Mouse (Mus musculus): ENCODE data around the gene Shank2. TPM values are rescaled to one million over a fixed set of nuclear protein-coding genes. Genes with fewer than 3 reads are reported as not detected.

The Shank2 gene
- total and polyA plus RNA-seq, 3 experiments, result 0.31 to 0.55 (median 0.41) TPM

- WGBS, result 49% methylated on average over 13 of the region's 13 CpGs
- no peak for DNase-seq
- H3K79me2 ChIP-seq (replicated peaks; ENCODE audit: control insufficient read depth, insufficient read depth, low read length), result no peaks in the 10 kb centered on the region
- no peaks in the 10 kb centered on the region for H3K27me3 ChIP-seq (ENCODE audit: control insufficient read depth, insufficient read depth, low read length)
- H3K36me3 ChIP-seq (ENCODE audit: control insufficient read depth, insufficient read depth, low read length), result no peaks in the 10 kb centered on the region
- no peaks in the 10 kb centered on the region for H3K4me1 ChIP-seq (ENCODE audit: control insufficient read depth, insufficient read depth, low read length)
- intact Hi-C loops (cut with DNase I), result no loop called here
- TF ChIP-seq EP300 (IDR thresholded peaks at IDR 0.05; ENCODE audit: insufficient read depth, low read depth, low read length) (no peak), CTCF (IDR thresholded peaks at IDR 0.05) (no peak), POLR2A (IDR thresholded peaks at IDR 0.05; ENCODE audit: insufficient read depth, low read depth, low read length) (no peak)
- H3K9ac ChIP-seq (ENCODE audit: low read depth, low read length), result no peak overlapping the region
- H3K27ac ChIP-seq, result no peak overlapping the region
- no peak overlapping the region for H3K4me3 ChIP-seq
These were observed 235.1 kb downstream of the Shank2 start for GRCm38 (mm10) chr7:144236802-144237201.

- no peak overlapping the region for H3K27ac ChIP-seq
- intact Hi-C loops (cut with DNase I), result no loop called here
- no peaks in the 10 kb centered on the region for H3K79me2 ChIP-seq (replicated peaks; ENCODE audit: control insufficient read depth, insufficient read depth, low read length)
- WGBS, result 46% methylated on average over 12 of the region's 12 CpGs
- TF ChIP-seq POLR2A (IDR thresholded peaks at IDR 0.05; ENCODE audit: insufficient read depth, low read depth, low read length), result no peak
- TF ChIP-seq CTCF (IDR thresholded peaks at IDR 0.05), result no peak
- TF ChIP-seq EP300 (IDR thresholded peaks at IDR 0.05; ENCODE audit: insufficient read depth, low read depth, low read length), result no peak
- H3K4me1 ChIP-seq (ENCODE audit: control insufficient read depth, insufficient read depth, low read length), result no peaks in the 10 kb centered on the region
- DNase-seq, result no peak
- H3K27me3 ChIP-seq (ENCODE audit: control insufficient read depth, insufficient read depth, low read length), result no peaks in the 10 kb centered on the region
- H3K4me3 ChIP-seq, result no peak overlapping the region
- H3K9ac ChIP-seq (ENCODE audit: low read depth, low read length), result no peak overlapping the region
- no peaks in the 10 kb centered on the region for H3K36me3 ChIP-seq (ENCODE audit: control insufficient read depth, insufficient read depth, low read length)
These were observed 236.7 kb downstream of the Shank2 start for GRCm38 (mm10) chr7:144238409-144238808.

- WGBS, result 59% methylated on average over 12 of the region's 12 CpGs
- H3K4me3 ChIP-seq, result no peak overlapping the region
- H3K4me1 ChIP-seq (ENCODE audit: control insufficient read depth, insufficient read depth, low read length), result no peaks in the 10 kb centered on the region
- no peaks in the 10 kb centered on the region for H3K79me2 ChIP-seq (replicated peaks; ENCODE audit: control insufficient read depth, insufficient read depth, low read length)
- no peaks in the 10 kb centered on the region for H3K36me3 ChIP-seq (ENCODE audit: control insufficient read depth, insufficient read depth, low read length)
- no peak for DNase-seq
- intact Hi-C loops (cut with DNase I), result no loop called here
- H3K27me3 ChIP-seq (ENCODE audit: control insufficient read depth, insufficient read depth, low read length), result no peaks in the 10 kb centered on the region
- no peak overlapping the region for H3K27ac ChIP-seq
- no peak for TF ChIP-seq CTCF (IDR thresholded peaks at IDR 0.05)
- no peak for TF ChIP-seq POLR2A (IDR thresholded peaks at IDR 0.05; ENCODE audit: insufficient read depth, low read depth, low read length)
- no peak for TF ChIP-seq EP300 (IDR thresholded peaks at IDR 0.05; ENCODE audit: insufficient read depth, low read depth, low read length)
- H3K9ac ChIP-seq (ENCODE audit: low read depth, low read length), result no peak overlapping the region
These were observed 237.3 kb downstream of the Shank2 start for GRCm38 (mm10) chr7:144238992-144239391.

GRCm38 (mm10) chr7:144239571-144240370, 238.0 kb downstream of the Shank2 start:
- Histone ChIP-seq H3K36me3 (ENCODE audit: control insufficient read depth, insufficient read depth, low read length) (no peaks in the 10 kb centered on the region), H3K27ac (no peak overlapping the region), H3K4me3 (no peak overlapping the region), H3K79me2 (replicated peaks; ENCODE audit: control insufficient read depth, insufficient read depth, low read length) (no peaks in the 10 kb centered on the region), H3K9ac (ENCODE audit: low read depth, low read length) (no peak overlapping the region), H3K27me3 (ENCODE audit: control insufficient read depth, insufficient read depth, low read length) (no peaks in the 10 kb centered on the region), H3K4me1 (ENCODE audit: control insufficient read depth, insufficient read depth, low read length) (no peaks in the 10 kb centered on the region)
- TF ChIP-seq POLR2A (IDR thresholded peaks at IDR 0.05; ENCODE audit: insufficient read depth, low read depth, low read length) (no peak), CTCF (IDR thresholded peaks at IDR 0.05) (no peak), EP300 (IDR thresholded peaks at IDR 0.05; ENCODE audit: insufficient read depth, low read depth, low read length) (no peak)
- intact Hi-C loops (cut with DNase I), result no loop called here
- no peak for DNase-seq
- WGBS, result 43% methylated on average over 6 of the region's 6 CpGs

- Histone ChIP-seq H3K4me3 (no peak overlapping the region), H3K27me3 (ENCODE audit: control insufficient read depth, insufficient read depth, low read length) (no peaks in the 10 kb centered on the region), H3K36me3 (ENCODE audit: control insufficient read depth, insufficient read depth, low read length) (no peaks in the 10 kb centered on the region), H3K4me1 (ENCODE audit: control insufficient read depth, insufficient read depth, low read length) (no peaks in the 10 kb centered on the region), H3K27ac (no peak overlapping the region), H3K9ac (ENCODE audit: low read depth, low read length) (no peak overlapping the region), H3K79me2 (replicated peaks; ENCODE audit: control insufficient read depth, insufficient read depth, low read length) (no peaks in the 10 kb centered on the region)
- no peak for TF ChIP-seq POLR2A (IDR thresholded peaks at IDR 0.05; ENCODE audit: insufficient read depth, low read depth, low read length)
- TF ChIP-seq CTCF (IDR thresholded peaks at IDR 0.05), result no peak
- TF ChIP-seq EP300 (IDR thresholded peaks at IDR 0.05; ENCODE audit: insufficient read depth, low read depth, low read length), result no peak
- no peak for DNase-seq
- WGBS, result 63% methylated on average over 4 of the region's 4 CpGs
- intact Hi-C loops (cut with DNase I), result no loop called here
These were observed 239.1 kb downstream of the Shank2 start for GRCm38 (mm10) chr7:144240736-144241343.

GRCm38 (mm10) chr7:144244203-144244602, 242.5 kb downstream of the Shank2 start:
- intact Hi-C loops (cut with DNase I), result no loop called here
- Histone ChIP-seq H3K4me3 (no peak overlapping the region), H3K9ac (ENCODE audit: low read depth, low read length) (no peak overlapping the region), H3K79me2 (replicated peaks; ENCODE audit: control insufficient read depth, insufficient read depth, low read length) (no peaks in the 10 kb centered on the region), H3K27ac (no peak overlapping the region), H3K27me3 (ENCODE audit: control insufficient read depth, insufficient read depth, low read length) (no peaks in the 10 kb centered on the region), H3K36me3 (ENCODE audit: control insufficient read depth, insufficient read depth, low read length) (no peaks in the 10 kb centered on the region), H3K4me1 (ENCODE audit: control insufficient read depth, insufficient read depth, low read length) (no peaks in the 10 kb centered on the region)
- 71% methylated on average over 6 of the region's 6 CpGs for WGBS
- TF ChIP-seq CTCF (IDR thresholded peaks at IDR 0.05) (no peak), POLR2A (IDR thresholded peaks at IDR 0.05; ENCODE audit: insufficient read depth, low read depth, low read length) (no peak), EP300 (IDR thresholded peaks at IDR 0.05; ENCODE audit: insufficient read depth, low read depth, low read length) (no peak)
- no peak for DNase-seq

All from heart, adult 2 months (tissue).